Mouse (Mus musculus) right cerebral cortex, postnatal 10 days (tissue): ENCODE results near the gene Cdhr3.
"Not testable (repeated sequence)": the region's sequence is repeated elsewhere in the genome, so short reads cannot be mapped to it uniquely, and the experiment has no call there.

Experiments used
- DNase-seq, 2 experiments: peaks; one replicate each; pipeline ENCODE4 v3.0.0; 2021; ENCODE audit warnings: low spot score in 2 of 2

Gene Cdhr3

GRCm38 (mm10) chr12:33076309-33076708 lies 16.4 kb downstream of the Cdhr3 start:
- DNase-seq: no peak

- DNase-seq: peak; percentile 81
These were observed 20.6 kb downstream of the Cdhr3 start for GRCm38 (mm10) chr12:33071901-33072672.

GRCm38 (mm10) chr12:33068977-33069376 lies 23.7 kb downstream of the Cdhr3 start:
- no peak for DNase-seq

- DNase-seq: no peak
These were observed 26.3 kb downstream of the Cdhr3 start for GRCm38 (mm10) chr12:33066355-33066754.

GRCm38 (mm10) chr12:33065162-33065561 lies 27.5 kb downstream of the Cdhr3 start:
- DNase-seq: no peak

GRCm38 (mm10) chr12:33064266-33064665 lies 28.4 kb downstream of the Cdhr3 start:
- DNase-seq: no peak

GRCm38 (mm10) chr12:33063250-33063649 lies 29.4 kb downstream of the Cdhr3 start:
- DNase-seq: no peak

- DNase-seq: not testable (repeated sequence)
These were observed 30.3 kb downstream of the Cdhr3 start for GRCm38 (mm10) chr12:33062379-33062778.

- peak in 1 of 2 experiments; percentile 72 for DNase-seq
These were observed 31.0 kb downstream of the Cdhr3 start for GRCm38 (mm10) chr12:33061651-33062050.

- DNase-seq: no peak
These were observed 35.2 kb downstream of the Cdhr3 start for GRCm38 (mm10) chr12:33057231-33058048.

GRCm38 (mm10) chr12:33056574-33056973 lies 36.1 kb downstream of the Cdhr3 start:
- no peak for DNase-seq

GRCm38 (mm10) chr12:33056074-33056473 lies 36.6 kb downstream of the Cdhr3 start:
- DNase-seq: no peak

- DNase-seq: no peak
These were observed 38.9 kb downstream of the Cdhr3 start for GRCm38 (mm10) chr12:33053746-33054145.

GRCm38 (mm10) chr12:33053311-33053710 lies 39.4 kb downstream of the Cdhr3 start:
- no peak for DNase-seq

GRCm38 (mm10) chr12:33048391-33048790 lies 44.3 kb downstream of the Cdhr3 start:
- DNase-seq: no peak

- DNase-seq: no peak
These were observed 46.2 kb downstream of the Cdhr3 start for GRCm38 (mm10) chr12:33046434-33046833.

GRCm38 (mm10) chr12:33045533-33046361 lies 46.9 kb downstream of the Cdhr3 start:
- DNase-seq: peak in 1 of 2 experiments; percentile 51

- no peak for DNase-seq
These were observed 51.2 kb downstream of the Cdhr3 start for GRCm38 (mm10) chr12:33041476-33041875.

- no peak for DNase-seq
These were observed 51.9 kb downstream of the Cdhr3 start for GRCm38 (mm10) chr12:33040811-33041210.

- DNase-seq: no peak
These were observed 54.0 kb downstream of the Cdhr3 start for GRCm38 (mm10) chr12:33038676-33039075.

- peak; percentile 94 to 95 for DNase-seq
These were observed 56.8 kb downstream of the Cdhr3 start for GRCm38 (mm10) chr12:33035719-33036521.
